Mouse (Mus musculus) adipocyte (in vitro differentiated cells): ENCODE results near the gene Gm44790.
"Not testable (repeated sequence)": the region's sequence is repeated elsewhere in the genome, so short reads cannot be mapped to it uniquely, and the experiment has no call there.

Experiments
- DNase-seq: peaks from one replicate; pipeline ENCODE4 v3.0.0-alpha.2; 2016; ENCODE audit warnings: low spot score

Gm44790 gene

DNA sequence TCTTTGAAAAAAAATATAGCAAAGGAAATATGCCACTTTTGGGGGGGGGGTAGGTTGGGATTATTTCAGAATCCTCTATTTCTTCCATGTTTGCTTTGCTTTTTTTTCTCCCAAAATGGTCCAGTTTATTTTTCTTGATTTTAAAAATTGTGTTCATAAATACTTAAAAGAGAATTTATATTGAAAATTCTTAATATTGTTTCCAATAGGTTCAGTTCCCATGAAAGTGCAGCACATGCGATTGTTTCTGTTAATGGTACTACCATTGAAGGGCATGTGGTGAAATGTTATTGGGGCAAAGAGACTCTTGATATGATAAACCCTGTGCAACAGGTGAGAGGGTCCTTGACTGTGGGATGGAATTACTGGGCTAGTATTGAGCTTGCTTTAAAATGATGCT, at the start of gene Gm44790:
Gm44790 (plus strand) TSS at position 301 of the 400 bp plus-strand sequence.
- no peak for DNase-seq

DNA sequence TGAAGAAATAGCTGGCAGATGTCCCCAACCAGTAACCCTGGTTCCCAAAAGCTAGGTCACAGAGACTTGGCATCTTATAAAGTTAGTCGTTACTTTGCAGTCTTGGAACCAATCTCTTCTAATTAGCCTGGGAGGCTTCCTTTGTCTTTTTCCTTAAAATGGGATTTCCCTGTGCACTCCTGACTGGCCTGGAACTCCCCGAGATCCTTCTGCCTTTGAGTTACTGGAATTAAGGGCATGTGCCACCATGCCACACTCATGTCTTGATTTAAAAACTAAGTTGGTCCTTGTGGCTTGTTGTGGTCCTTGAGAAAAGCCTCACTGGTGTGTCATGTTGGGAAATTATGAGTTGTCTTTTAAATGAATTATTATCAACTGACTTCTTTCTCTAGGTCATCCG, 48.1 kb upstream of the Gm44790 start:
- peak; percentile 49 for DNase-seq

DNA sequence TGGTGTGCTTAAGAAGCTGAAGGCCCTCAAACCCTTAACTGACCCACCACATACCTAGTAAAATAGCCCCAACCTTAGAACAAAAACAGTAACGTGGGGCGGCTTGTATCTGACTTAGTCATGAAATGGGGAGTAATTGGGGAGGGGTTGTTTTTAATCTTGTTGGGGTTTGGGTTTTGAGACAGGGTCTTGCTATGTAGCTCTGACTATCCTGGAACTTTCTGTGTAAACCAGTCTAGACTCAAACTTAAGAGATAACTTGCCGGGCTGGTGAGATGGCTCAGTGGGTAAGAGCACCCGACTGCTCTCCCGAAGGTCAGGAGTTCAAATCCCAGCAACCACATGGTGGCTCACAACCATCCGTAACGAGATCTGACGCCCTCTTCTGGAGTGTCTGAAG, 46.3 kb upstream of the Gm44790 start:
- not testable (repeated sequence) for DNase-seq

DNA sequence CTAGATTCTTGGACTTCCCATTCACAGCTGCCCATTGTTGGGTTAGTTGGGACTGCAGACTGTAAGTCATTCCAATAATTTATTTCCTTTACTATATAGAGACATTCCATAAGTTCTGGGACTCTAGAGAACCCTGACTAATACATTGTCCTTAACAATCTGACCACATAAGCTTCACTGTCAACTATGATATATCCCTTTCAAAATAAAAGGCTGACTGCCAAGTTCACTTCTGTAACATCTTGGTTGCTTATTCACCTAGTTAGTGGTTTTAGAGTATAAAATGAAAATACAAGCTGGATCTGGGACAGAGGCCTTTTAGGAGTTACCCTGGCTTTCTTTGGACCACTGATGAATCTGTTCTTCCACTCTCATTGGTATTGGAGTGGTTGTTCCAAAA, 43.9 kb upstream of the Gm44790 start:
- DNase-seq, result no peak

DNA sequence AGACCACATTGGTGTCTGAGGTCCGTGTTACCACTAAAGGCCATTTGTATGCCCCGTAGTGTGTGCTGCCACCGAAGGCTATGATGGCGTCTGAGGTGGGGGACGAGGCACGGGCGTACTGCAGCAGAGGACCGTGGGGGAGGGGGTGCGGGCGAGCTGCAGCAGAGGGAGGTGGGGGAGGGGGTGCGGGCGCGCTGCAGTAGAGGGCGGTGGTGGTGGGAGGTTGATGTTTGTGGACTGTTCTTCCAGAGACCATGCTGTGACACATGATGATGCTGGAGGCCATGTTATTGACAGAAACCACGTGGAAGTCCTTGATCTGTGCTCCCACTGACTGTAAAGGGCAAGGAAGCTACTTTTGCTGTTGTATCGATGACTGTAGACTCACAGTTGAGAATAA, 43.1 kb upstream of the Gm44790 start:
- no peak for DNase-seq

DNA sequence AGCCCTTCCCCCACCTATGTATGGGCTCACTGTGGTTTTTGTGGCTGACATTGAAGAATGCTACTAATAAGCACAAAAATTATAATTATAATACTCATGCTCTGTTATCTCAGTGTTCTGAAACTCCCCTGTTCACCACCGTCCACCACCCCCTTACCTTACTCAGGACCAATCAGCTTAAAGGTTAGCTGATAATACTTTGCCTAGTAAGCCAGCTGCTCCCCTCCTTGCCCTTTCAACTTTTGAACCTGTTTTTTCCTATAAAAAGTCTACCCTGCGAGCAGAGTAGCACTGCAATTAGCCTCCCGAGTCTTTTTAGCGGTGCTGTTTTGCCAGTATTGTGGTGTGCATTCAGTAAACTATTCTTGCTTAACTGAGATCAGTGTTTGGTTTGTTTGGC, 41.8 kb upstream of the Gm44790 start:
- no peak for DNase-seq

DNA sequence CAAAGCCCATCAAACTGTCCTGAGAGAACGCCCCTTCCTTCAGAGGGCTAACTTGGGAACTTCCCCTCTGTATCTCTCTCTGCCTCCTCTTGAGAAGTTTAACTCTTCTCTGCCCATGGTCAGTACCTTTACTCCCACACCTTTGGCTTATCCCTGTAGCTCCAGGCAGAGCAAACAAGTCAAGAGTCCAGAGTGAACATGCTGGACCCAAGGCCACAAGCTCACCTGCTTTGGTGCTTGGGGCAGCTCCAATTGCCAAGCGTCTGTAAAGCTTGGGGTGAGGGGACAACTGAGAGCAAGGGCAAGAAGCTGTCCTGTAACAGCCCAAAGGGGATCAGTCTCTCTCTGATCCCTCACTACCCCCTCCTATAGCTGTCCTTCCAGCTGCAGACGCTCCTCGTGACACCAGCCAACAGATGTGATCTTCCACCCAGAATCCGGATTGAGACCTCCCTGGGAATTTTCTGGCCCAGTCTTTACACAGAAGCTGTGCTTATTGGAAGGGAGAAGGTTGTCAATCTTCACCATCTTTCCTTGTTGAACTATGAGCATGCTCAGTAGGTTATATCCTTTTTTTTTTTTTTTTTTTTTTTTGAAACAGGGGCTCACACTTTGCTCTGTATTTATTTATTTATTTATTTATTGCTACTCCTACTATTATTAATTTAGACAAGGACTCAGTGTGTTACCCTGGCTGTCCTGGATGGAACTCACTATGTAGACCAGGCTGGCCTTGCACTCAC, 40.9 kb upstream of the Gm44790 start:
- DNase-seq, result no peak

DNA sequence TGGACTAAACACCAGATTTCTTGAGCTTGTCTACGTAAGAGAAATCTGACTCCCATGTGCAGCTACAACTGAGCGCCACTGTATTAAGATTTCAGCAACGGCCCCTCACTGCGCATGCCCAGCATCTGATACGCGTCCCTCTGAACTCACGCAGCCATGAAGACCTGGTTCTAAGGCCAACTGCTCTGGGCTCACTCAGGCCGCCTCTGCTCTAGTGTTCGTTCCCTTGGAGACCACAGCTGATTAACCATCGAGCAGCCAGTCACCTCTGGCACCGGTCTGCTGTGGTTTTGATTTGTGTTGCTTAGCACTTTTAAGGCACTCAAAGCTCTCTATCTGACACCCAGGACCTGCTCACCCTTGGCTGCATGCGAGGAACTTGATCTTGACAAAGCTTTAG, 39.1 kb upstream of the Gm44790 start:
- DNase-seq, result no peak

DNA sequence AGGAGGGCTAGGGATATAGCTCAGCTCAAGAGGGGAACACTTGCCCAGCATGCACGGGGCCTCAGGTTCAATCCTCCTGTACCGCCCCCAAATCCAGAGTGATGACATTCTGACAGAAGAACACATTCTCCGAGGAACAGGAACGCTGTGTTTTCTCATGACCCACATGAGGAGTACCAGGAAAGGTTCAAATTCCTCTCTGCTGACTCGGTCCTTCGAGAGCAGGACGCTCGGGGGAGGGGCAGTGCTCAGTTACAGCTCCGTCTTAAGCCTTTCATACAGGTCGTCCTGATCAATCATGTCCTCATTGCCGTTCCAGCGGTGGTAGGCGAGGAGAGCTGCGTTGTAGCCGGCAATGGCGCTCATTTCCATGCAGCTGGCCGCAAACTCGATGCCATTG, 38.0 kb upstream of the Gm44790 start:
- DNase-seq, result no peak

DNA sequence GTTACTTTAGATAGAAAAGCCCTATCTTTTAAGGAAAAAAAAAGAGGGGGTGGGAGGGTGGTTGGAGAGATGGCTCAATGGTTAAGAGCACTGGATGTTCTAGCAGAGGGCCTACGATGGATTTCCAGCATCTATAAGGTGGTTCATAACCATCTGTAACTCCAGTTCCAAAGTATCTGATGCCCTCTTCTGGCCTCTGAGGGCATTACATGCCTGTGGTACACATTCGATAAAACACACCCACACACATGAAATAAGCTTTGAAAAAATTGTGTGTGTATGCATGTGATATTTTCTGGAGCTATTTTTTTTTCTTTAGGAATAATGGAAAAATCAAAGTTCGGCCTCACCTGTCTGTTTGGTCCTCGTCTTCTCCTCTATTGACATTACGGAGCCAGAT, 35.1 kb upstream of the Gm44790 start:
- DNase-seq, result no peak

DNA sequence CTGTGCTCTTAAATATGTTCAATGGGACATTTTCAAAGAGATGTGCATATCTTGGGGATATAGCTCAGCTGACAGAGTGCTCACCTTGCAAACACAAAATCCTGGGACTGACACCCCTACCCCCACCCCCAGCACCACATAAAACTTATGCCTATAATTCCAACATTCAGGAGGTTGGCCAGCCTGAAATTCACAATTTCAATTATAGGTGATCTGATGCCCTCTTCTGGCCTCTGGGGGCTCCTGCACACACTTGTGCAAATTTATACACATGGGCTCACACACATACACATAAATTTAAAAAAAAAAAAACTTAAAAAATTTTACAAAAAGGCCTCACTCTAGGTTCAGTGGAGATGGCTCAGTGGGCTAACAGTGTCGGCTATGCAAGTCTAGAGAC, 33.3 kb upstream of the Gm44790 start:
- DNase-seq, result no peak

DNA sequence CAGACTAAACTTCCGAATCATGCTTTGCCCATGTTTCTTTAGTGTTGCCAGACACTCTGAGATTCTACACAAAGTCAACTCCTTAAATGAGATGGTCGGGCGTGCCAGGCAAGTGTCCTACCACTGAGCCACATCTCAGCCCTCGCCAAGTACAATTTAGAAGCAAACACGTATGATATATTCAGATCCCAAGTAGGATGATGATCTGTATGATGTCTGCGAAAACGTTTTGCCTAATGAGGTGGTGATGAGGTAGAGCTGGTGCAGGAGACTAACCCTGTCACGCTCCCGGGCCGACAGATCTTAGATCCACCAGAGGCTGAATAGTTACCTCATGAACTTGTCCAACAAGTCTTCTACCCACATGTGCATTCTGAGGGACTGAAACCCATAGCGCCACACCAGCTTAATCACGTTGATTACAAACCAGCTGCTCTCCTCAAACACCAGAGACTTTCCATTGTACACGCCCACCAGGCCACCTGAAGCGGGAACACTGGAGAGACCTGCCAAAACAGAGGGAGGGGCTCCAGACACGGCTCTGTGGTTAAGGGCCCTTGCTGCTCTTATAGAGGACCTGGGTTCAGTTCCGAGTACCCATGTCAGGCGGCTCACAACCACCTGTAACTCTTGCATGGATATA, 32.3 kb upstream of the Gm44790 start:
- no peak for DNase-seq

DNA sequence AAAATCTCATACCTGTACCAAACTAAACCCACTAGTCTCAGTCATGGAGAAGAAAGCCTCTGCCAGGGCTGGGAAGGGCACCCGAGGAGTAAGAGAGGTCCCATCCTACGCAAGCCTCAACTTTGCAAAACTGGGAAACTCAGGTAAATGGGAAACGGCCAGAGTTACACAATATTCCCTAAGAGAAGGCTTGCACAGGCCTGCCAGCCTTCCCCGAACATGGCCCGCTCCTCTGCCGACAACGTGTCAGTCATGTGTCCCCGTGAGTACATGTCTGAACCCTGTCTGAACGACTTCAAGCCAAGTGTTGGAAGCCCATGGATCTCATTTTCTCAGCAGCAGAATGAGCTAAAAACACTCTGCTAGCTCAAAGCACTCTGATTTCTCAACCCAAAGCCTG, 31.4 kb upstream of the Gm44790 start:
- DNase-seq, result no peak

DNA sequence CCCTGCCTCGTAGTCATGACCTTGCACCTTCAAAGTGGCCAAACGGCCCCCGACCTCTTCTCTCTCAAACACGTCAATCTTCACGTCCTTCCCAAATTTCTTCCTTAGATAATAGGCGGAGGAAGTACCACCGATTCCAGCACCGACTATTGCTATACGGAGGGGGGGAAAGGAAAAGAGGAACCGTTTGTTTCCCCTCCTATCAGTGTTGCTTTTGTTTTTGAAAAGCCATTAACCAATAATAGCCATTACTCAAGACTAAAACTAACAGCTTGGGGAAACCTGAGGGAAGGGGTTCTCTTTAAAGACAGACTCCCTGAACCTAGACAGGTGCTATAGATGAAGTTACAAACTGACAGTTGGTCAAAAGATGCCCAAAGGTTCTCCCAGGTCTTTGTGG, 30.5 kb upstream of the Gm44790 start:
- DNase-seq, result no peak

DNA sequence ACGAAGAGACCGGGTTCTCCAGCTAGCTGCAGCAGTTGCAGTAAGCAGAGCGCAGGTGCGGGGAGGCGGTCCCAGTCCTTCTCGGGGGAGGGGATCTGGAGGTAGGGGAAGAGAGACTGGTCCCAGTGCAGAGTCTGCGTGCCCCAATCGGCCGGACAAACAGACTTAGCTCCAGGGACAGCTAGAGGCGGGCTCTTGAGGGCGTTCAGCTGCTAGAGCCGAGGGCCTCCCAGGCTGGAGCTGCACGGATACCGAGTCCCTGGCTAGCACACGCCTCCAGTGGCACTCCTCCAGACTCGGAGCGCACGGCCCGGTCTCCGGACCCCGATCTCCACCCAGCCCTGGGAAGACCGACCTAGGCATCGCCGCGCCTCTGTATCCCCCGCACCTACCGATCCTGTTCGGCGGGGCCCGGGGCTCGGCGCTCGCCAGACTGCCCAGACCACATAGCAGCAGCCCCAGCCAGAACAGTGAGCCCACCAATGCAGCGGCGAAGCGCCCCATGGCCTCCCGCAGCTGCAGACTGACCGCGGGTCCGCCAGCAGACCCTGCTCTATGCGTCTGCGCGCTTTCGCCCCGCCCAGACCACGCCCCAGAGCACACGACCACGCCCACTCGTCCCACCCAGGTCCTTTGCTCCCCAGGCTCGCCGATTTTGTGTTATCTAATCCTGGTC, 29.7 kb upstream of the Gm44790 start, which contains the start of gene Pcyox1:
Pcyox1 (minus strand) TSS at position 574 of the 676 bp plus-strand sequence.
- DNase-seq, result peak; percentile 88

DNA sequence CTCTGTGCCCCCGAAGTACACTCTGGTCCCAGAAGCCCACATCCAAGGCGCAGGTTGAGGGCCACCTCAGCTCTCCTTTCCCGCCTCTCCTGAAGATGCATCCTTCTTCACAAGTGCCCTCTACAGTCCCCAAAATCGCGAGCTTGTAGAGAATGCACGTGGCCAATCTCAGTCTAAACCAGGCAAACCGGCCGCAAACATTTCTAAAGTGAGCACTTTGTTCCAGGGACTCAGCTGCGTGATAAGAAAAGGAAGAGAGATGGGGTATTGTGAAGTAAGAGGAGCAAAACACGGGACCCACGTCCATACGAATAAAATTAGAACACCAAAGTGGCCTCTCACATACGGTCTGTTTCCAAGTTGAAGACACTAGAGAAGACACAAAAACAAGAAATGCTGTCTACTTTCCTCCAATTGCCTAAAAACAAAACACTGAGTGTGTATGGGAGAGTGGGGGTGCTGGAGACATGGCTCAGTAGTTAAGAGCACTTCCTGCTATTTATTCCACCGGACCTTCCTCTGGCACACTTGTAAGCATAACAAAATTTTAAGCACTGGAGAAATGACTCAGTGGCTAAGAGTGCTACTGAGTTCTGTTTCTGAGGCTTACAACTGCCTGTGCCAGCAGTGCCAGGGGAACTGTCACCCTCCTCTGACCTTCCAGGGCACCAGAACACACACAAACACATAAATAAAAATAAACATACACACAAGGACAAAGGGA, 29.0 kb upstream of the Gm44790 start:
- DNase-seq, result peak; percentile 59

DNA sequence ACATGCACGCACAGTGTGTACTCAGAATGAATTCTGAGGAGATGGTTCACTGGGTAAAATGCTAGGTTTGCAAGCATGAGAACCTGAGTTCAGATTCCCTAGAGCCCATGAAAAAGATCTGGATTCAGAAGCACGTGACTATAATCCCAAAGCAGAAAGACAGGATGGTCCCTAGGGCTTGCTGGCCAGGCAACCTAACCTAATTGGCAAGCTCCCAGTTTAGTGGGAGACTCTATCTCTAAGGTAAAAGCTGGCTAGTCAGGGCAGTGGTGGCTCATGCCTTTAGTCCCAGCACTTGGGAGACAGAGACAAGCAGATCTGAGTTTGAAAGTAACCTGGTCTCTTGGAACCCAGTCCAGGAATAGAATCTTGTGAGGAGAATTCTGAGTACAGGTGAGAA, 27.5 kb upstream of the Gm44790 start:
- DNase-seq, result peak; percentile 62

DNA sequence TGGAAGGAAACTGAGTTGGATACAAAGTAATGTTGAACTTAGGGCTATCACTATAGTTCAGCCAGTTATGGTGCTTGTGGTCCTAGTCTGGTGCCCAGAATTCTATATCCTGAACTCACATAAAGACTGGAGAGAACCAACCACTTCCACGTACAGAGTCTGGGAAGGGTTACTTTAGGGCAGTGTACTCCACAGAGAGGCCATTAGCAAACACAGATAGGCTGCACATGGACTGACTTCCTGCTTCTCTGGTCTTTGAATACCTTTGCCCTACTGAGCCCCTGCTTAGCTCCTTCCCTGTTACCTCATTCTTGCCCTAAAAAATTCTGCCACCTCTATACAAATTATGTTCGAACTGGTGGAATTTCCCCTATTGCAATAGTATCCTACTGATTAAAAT, 26.5 kb upstream of the Gm44790 start:
- DNase-seq, result peak; percentile 51

DNA sequence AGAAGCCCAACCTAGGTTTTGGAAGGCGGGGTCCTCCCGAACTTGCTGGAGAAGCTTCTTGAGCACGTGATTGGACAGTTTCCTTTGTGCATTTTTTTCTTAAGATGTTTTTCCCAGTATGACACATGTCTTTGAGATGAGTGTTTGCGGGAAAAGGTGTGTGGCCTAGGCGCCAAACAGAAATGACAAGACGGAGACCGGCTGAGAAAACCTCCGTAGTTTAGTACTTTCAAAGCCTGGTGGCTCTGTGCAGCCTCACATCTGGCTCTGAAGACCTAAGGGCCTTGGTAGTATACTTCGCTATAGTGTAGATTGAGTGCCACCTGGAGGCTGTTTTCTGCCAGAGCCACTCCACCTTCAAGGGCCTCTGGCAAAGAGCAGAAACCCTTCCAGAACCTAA, 25.5 kb upstream of the Gm44790 start:
- DNase-seq, result peak; percentile 91

DNA sequence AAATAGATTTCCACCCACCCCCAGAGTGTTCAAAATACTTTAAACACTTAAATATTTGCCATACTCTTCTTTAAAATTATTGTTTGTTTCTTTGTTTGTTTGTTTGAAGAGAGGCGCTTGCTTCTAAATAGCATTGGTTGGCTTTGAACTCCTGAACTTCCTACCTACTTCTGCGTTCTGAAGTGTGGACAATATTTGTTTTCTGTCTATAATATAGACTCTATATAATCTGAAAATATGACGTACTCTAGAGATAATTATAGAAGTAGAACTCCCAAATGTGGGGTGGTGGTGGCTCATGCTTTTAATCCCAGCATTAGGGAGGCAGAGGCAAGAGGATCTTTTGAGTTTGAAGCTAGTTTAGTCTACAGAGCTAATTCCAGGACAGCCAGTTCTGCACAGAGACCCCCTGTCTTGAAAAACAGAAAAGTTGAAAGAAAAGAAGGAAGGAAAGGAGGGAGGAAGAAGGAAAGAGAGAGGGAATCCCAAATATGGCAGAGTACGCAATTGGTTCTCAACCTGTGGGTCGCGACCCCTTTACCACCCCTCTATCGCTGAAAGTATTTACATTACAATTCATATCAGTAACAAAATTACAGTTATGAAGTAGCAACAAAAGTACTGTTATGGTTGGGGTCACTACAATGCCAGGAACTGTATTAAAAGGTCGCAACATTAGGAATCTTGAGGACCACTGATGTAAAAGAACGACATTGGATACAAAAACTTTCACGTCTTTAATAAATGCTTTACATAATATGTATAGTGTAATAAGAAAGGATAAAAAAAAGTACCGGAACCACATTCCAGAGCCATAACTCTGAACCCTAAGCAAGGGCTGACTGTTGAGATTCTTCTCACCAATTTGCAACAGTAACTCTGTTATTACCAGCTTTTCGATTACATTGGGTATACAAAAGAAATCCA, 23.5 kb upstream of the Gm44790 start:
- DNase-seq, result no peak

DNA sequence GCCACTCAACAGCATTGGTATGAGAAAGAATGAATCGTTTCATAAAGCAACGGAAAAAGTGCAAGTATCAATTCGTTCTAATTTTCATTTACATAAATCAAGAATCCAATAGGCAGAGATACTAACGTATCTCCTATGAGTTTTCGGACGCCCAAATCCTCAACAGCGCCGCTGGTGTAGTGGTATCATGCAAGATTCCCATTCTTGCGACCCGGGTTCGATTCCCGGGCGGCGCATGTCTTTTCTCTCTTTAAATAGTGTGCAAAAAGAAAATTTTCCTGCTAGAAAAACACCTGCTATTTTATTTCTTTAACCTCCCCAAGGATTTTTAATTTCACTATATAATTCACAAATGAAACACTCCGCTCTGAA, 22.7 kb upstream of the Gm44790 start:
- peak; percentile 94 for DNase-seq
